Mouse (Mus musculus) gastrocnemius, adult 18-20 months (tissue): Measurements from ENCODE around the gene Klc4. TPM values are rescaled to one million over a fixed set of nuclear protein-coding genes. Genes with fewer than 3 reads are reported as not detected.

Experiments used
- DNase-seq: peaks from one replicate; pipeline ENCODE4 v3.0.0; 2021; ENCODE audit warnings: low spot score
- total RNA-seq, 2 experiments: library from RNA; stranded (reverse); gene quantifications; 2 replicates each; pipeline ENCODE4 v1.2.3; 2021

The Klc4 gene
- total RNA-seq, 2 experiments from 2014 or later: 12.6 to 13.4 TPM

DNA sequence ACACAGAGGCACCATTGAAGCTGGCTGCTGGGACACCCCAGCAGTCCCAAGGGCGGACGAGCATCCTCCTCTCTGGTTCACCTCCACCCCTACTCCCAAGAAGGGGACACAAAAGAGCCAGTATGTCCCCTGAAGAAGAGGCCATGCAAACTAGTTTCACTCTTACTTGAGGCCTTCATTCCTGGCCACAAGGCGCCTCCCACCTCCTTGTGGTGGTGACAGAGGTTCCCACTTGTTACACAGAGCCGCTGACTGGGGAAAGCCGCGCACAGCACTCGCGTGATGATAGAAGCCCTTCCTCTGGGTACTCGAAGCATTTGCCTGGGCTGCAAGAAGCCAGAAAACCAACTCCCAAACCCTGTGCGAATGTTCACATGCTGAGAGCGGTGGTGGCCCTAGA is 23.6 kb downstream of the Klc4 start:
- DNase-seq: no peak

DNA sequence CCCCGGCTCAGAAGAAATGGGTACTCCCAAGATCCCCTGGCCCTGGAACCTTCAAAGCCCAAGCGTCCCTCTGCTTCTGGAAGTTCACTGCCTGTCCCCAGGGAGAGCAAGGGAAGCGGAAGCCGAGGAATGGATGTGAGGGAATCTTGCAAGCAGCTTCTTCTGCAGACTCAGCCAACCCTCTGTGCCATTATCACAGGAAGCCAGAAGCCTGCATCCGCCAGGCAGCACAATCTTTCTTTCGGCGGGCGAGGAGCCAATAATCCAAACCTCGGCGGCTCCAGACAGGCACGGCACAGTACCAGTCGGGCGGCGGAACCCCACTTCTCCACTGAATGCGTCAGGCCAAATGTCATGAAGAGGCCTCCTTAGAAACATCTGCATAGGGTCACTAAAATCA is 24.5 kb downstream of the Klc4 start:
- no peak for DNase-seq

DNA sequence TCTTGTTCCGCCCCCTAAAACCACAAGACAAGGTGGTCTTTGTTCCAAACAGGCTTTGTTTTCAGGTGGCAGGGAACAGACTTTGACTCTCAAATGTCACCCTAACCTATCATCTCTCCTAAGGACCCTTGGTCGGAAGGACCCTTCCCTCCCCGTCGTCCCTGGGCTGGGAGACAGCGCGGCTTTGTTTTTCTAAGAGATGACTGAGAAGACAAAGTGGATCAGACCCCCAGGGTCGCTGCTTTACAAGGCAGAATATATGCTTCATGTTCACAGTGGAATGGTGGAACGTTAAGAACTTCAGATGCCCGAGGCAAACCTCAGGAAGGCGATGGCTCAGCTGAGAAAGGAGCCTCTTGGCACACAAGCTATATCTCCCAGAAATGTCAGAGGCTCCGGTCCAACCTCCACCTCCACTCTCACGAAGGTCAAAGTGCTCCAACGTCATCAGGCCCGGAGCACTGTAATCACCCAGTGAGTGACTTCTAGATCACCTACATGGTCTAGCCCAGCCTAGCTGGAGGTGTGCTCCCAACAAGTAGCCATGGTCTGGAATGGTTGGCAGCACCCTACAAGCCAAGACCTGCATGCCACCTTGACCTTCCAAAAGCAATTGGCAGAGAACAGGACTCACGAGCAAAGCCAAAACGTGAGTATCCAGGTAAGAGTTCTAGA is 26.0 kb downstream of the Klc4 start:
- no peak for DNase-seq

DNA sequence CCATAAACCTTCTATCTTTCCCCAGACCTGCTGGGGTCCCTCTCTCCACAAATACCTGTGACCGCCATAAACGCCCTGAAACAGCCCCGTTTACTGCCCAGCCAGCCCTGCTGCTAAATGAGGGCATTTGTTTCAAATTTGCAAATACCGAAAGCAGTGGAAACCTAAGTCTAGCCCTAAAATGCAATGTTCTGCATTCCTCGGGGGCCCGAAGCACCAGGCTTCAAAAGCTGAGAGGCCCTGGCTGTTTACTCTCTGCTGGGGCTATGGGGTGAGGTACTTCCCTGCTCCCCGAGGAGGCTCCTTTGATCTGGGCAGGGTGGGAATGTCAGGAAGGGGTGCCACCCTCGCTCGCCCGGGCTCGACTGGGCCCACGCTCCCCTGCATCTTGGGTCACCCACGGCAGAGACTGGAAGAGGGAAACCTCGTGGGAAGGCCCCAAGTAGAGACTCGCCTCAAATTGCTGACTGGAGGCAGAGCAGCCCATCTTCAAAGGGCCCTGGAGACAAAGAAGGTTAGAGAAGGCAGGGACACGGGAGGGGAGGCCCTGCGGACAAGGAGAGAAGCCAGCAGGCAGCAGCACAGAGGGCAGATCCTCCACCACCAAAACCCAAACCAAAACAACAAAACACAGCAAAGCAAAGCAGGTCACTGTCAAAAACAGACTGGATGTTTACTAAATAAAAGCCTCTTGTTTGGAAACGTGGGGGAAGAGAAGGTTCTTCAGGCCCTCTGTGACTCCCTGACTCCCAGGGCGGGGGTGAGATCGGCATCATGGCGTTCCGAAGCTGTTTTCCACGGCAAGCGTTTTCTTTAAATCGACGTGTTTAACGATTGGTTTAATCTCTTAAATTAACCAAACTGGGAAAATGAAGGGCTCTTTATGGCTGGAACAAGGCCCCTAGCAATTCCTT is 26.8 kb downstream of the Klc4 start:
- no peak for DNase-seq

DNA sequence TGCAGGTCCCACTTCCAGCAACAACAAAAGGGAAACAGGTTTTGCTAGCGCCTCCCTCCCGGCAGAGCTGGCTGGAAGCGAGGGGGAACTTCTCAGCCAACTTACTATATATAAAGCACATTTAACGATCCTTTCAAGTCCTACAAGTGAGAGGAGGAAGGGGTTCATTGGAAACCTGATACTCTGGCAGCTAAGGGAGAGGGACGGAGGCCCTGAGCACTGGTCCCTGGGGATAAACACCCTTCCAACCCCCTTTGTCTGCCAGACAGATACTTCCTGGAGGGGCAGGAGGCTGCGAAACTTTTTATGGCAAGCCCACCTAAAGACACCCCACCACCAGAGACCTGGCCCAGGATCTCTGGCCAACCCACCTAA is 27.4 kb downstream of the Klc4 start:
- DNase-seq: no peak

DNA sequence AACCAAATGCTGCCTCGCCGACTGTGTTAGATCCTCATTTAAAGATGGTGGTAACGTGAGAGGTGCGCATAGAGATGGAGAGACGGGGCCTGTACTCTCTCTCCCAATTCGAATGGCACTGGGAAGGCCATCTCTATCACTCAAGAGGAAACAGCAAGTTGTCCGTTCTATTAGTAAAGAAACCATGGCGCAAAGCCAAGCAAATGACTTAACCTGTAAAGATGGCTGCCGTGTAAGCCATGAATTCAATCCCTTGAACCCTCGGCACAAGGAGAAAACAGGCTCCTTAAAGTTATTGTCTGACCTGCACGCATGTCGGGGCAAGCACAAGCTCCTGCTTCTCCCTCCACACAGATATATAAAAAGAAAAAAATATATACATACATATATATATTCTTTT is 28.0 kb downstream of the Klc4 start:
- no peak for DNase-seq

DNA sequence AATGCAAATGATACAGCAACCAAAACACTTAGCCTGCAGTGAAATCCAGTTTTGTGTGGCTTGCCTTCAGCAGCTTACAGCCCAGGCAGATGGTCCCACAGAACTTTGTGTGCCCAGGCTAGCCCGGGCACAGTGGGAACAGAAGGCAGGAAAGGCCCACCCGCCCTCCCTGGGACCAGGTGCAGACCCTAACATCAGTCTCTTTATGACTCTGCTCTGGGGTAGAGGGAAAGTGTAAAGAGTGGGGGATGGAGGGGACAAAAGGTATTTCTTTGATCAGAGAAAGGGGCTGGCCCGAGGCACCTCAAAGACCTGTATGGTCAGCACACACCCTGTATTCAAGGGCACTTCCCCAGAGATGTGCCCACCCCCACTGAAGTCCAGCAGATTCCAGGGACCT is 32.6 kb downstream of the Klc4 start:
- DNase-seq: no peak

DNA sequence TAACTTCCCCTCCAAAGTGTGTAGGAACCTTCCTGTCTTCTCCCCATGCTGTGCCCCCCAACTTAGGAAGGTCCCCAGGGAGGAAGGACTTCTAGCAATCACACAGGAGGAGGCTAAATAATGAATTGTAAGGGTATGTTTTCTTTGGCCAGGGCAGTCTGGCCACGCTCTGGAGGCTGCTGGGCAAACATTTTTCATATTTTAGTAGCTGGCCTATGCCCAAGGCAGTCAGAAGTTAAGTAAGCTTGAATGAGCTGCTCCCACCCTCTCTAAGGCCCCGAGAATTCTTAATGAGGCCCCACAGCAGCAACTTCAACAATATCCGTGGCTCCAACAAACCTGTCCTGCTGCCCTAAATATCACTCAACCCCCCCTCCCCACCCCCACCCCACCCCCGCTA is 33.0 kb downstream of the Klc4 start:
- DNase-seq: no peak

DNA sequence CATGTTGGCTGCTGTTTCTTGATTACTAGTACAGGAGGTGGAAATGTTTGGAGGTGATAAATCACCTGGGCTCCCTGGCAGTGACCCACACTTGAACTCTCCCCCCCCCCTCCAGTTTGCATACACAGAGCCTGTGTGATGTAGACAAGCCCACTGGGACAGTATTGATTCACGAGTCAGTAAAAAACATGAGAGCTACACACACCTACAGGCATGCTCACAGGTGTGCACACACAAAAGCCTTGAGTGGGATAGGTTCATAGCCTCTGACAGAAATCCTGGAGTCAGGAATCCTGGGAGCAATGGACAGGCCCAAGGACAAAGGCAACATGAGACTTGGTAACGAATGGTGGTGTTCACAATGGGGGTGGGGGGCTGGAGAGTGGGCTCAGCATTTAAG is 33.6 kb downstream of the Klc4 start:
- DNase-seq: no peak

DNA sequence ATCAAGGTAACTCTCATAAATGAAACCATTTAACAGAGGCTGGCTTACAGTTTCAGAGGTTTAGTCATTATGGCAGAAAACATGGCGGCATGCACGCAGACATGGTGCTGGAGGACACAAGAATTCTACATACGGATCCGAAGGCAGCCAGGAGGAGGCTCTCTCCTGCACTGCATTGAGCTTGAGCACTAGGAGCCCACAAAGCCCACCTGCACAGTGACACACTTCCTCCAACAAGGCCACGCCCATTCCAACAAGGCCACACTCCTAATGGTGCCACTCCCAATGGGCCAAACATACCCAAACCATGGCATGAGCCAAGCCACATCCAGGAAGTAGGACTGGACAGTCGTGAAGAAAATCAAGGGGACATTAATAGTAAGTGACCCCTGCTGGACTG is 34.5 kb downstream of the Klc4 start:
- no peak for DNase-seq

DNA sequence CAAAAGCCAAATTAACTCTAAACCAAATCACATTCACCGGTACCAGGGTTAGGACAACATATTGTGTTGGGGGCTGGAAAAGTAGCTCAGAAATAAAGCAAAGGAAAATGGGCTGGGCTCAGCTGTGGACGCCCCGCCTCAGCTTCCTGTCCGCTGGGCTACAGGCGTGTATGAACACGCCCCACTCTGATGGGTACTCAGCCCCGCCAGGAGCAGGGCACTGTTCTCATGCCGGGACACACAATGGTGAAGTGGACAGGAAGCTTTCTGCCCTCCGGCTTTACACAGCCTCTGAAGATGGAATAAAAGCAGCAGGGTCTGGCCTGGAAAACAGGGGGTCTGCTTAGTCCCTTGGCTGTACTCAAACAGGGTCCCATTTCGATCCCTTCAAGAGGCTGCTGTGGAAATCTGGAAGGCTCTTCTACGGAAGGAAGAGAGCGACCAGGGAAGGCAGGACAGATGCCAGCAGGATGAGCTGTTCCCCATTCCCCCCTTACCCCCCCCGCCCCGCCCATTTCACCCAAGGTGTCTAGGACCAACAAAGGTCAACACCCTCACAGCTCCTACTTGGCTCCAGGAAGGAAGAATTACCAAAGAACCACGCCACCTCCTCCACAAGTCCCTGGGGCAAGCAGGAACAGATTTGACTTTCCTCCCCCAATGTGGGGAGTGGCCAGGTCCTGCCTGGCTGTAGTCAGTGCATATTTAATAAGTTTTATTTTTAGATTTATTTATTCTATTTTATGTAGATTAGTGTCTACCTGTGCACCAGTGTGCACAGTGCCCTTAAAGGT is 35.9 kb downstream of the Klc4 start:
- no peak for DNase-seq

DNA sequence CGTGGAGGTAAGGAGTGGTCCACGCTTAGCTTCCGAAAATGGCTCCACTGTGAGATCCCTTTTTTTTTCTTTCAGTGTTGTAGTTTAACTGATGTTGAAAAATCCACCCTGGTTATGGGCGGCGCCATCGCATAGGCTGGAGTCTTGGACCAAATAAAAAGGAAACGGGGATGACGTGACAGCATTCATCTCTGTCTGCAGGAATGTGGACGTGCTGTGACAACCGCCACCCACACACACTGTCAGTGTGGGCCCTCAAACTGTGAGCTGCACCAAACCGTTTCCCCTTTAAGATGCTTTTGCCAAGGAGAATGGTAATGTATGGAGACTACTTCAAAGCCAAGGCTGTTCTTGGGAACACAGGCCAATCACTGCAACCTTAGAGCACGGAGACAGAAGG is 39.8 kb downstream of the Klc4 start:
- no peak for DNase-seq

DNA sequence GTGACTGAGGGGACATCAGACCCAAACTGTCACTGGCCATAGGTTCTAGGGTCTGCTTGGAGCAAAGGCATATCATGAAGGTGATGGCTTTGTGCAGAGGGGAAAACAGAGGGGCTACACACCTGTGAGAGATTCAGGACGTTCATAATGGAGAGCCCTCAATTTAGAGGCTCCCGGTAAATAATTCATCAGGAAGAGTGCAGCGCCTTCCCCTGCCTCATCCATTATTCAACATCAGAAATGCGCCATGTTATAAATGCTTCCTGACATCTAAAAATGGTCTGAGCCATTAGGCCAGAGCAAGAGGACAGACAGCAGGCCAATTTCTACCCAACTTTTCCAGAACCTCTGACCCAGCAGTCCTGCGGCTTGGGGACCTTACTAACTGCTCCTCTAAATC is 40.7 kb downstream of the Klc4 start:
- no peak for DNase-seq

DNA sequence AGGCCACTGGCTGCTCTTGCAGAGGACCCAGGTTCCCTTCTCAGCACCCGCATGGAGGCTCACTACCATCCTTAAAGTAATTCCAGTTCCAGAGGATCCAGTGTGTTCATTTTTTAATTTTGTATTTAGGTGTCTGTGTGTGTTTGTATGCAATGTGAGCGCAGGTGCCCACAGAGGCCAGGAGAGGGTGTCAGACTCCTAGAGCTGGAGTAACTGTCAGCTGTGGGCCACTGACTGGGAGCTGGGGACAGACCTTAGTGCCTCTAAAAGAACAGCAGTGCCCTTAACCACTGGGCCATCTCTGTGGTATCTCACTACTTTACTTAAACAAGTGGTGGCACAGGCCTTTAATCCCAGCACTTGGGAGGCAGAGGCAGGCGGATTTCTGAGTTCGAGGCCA is 42.6 kb downstream of the Klc4 start:
- no peak for DNase-seq

DNA sequence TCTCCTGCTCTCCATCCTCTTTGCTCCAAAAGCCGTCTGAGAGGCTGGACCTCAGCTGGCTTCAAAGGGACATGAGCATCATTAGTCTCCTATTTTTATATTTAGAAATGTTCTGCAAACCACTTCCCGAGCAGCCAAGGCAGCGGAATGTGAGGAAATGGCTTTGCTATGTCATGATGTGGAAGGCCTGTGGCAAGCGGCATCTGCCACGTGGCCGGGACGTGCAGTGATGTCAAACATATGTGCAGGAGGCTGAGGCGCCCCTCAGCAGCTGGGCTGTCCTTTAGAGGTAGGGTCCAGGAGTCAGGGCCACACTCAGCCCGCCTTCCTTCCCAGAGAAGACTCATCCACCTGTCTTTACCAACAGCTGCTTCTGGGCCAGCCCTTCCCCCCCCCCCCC is 43.6 kb downstream of the Klc4 start:
- no peak for DNase-seq

DNA sequence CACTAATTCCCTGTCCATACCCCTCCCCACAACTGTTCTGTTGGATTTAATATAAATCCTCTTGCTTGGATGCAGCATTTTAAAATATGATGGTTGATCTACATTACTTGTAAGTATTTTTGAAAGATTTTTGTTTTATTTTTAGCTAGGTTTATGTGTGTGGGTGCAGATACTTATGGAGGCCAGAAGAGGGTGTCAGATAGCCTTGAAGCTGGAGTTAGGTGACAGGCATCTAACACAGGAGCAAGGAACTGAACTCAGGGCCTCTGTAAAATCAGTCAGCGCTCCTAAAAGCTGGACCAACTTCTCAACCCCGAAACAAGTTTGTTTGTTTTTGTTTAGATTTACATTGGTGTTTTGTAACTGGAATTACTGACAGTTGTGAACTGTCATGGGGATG is 45.3 kb downstream of the Klc4 start:
- DNase-seq: no peak

DNA sequence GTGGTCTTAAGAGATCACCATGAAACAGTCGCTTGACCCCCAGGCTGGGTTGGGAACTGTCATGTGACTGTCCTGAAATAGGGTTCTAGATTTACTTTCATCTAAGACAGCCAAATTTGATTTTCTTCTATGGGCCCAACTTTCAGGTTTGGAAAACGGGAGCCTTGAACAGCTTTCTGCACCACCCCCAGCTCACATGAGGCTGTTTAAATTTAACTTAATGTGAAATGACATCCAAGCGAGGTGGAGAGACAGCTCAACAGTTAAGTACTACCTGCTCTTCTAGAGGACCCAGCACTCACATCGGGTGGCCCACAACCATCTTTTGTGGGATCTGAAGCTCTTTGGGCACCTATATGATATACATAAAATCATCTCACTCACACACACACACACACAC is 46.9 kb downstream of the Klc4 start:
- DNase-seq: no peak

DNA sequence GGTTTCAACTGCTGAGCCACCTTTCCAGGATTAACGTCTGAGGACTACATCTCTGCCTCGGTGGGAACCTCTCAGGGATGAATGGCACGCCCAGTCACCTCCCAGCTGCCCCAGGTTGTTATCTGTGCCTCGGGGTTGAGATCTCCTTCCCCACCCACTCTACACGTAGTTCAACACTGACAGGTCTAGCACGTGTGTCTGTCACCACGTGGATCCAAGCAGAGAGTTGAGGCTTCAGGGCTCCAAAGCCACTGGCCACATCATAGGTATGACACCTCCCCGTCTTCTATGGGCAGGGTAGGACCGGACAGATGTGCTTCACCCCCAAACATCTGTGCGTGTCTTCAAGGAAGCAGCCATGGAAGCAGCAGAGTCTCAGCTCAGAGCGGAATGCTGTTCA is 47.9 kb downstream of the Klc4 start:
- DNase-seq: no peak

DNA sequence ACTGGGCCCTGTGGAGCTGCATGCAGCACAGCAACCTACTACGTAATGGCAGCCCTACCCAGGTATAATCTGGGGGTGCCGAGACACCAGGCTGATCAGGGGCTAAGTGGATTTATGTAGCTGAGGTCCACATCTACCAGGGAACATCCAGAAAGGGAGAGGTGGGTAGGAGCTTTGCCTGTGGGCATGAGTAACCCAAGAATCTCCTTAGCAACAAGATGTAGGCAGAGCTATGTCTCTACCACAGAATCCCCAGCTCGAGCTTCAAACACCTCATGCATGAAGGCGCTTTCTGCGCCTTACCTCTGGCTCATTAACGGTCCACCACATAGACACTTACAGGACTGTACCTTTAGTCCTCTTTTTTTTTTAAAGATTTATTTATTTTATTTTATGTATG is 50.5 kb downstream of the Klc4 start:
- no peak for DNase-seq

DNA sequence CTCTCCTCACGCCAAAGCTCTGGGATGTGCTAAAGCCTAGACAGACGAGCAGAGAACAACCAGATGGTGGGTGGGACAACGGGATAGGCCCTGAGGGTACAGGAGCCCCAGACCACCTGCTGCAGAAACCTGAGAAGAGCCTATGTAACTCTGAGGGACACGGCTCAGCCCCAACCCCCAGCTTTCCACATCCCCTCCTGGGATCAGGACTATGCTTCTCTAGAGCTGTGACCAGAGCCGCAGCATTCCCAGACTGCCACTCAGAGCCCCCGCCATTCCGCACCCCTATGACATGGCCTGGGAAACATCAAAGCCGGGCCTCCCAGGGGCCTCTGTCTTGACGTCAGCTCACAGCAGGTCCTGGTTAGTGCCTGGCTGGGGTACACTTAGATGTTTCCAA is 51.2 kb downstream of the Klc4 start:
- no peak for DNase-seq

DNA sequence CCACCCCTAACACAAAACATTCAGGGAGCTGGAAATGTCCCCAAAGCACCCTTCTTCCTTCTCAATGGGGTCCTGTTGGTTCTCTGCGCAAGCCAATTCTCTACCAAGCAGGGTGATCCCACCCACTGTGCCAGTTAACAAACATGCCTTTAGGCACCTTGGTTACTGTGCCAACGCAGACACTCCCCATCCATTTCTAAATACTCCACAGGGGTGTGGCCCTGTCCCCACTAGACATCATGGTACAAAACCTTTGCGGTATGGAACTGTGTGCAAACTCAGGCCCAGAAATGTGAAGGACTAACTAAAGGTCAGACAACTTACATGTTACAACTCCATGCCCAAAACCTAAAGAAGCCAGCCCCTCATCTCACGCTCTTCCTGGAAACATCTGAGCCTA is 52.7 kb downstream of the Klc4 start:
- DNase-seq: no peak

DNA sequence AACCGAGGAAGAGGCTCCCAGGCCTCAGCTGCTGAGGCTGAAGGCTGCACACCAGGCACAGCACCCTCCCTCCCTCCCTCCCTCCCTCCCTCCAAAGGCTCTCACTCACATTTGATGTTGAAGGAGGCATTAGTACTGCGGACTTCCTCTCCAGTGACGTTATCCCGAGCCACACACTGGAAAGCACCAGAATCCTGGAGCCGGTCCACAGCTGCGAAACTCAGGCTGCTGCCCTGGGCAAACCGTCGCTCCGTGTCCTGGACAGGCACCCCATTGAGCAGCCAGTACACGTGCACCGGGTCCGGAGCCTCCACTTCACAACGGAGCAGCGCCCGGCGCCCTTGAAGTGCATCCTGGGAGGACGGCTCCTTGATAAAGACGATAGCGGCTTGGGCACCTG is 54.4 kb downstream of the Klc4 start:
- no peak for DNase-seq
